Mouse (Mus musculus): ENCODE measurements at regions not wholly inside any gene's neighbourhood (a gene's known extent, or its start where the extent isn't known, plus 50 kb on each side); places are given as distances from the start of the nearest gene placed in this dataset.

- DNase-seq: no peak
These were observed 128.6 kb upstream of the Foxa2 start for GRCm38 (mm10) chr2:148175251-148175927.

DNA sequence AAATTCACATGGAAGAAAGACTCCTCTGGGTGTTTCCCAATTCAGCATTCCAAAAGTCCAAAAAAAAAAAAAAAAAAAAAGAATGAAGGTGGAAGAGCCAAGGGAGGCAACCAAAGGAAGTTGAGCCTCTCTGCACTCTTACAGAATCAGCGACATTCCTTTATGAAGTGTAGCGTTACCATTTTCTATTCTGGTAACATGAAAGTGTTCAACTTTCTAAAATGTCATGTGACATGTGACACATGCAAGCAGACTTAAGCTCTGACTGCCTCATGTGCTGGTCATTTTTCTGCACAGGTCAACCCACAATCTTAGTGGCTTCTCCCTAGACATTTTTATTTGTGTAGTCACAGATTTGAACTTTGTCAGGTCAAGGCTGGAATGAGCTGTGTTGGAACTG is 133.5 kb upstream of the Foxa2 start:
- DNase-seq: no peak

DNA sequence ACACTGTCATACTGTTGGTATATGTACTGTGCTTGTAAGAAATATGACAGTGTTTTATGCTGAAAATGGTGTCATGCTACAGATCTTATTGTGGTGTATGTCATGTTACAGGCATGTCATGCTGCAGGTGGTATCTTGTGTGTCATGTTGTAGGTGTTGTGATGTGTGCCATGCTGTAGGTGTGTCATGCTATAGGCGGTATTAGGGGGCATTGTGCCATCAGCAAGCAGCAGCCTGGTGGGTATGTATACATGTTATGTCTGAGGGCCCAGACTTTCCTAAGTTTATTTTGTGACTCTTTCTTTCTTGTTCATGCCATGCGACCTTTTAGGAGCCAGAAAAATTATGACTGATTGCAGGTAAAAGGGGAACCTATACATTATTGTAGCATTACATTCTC is 134.7 kb upstream of the Foxa2 start:
- no peak for DNase-seq

DNA sequence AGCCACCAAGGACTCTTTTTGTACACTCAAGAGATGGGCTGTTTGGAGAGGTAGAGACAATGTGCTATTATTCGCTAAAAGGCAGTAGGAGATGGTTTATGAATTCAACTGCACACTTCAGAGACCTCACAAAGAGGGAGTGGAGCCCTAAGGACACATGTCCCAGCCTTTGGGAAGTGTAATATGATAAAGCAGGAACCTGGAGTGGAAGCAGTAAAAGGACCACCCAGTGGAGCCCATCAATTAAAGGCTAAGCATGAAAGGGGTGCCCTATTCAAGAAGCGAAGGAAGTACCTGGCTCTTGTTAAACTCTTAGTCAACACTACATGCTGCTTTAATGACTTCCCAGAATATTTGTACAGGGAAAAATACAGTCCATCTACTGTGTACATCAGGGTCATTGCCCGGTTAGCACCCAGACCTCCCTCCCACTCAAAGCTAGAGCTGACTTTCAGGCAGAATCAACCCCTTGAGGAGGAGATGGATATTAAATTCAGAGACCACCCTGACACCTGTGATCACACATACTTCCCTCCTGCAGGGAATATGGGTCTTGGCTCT is 135.8 kb upstream of the Foxa2 start:
- DNase-seq: no peak

GRCm38 (mm10) chr2:148184801-148185212 is 138.0 kb upstream of the Foxa2 start:
- no peak for DNase-seq

- no peak for DNase-seq
These were observed 139.7 kb upstream of the Foxa2 start for GRCm38 (mm10) chr2:148186363-148186991.

DNA sequence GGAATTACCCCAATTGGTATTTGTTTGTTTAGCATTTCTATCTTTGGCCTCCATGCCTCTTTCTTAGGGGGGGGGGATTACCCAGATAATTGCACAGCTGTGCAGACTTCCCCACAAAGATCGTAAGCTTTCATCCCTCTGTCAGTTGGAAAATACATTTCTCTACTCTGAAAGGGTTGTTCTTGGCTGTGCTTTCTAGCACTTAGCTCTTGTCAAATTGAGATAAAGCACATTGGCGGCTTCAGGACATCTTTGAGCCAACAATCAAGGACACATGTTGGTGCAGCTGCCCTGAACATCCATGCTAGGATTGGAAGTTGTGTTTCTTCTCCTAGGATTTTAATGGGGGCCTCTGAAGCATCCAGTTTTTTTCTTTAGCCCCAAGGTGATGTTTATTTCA is 142.1 kb upstream of the Foxa2 start:
- DNase-seq: no peak

- no peak for DNase-seq
These were observed 142.5 kb upstream of the Foxa2 start for GRCm38 (mm10) chr2:148189287-148189686.

GRCm38 (mm10) chr2:148192946-148193345 is 146.2 kb upstream of the Foxa2 start:
- DNase-seq: peak; percentile 48

- DNase-seq: no peak
These were observed 150.7 kb upstream of the Foxa2 start for GRCm38 (mm10) chr2:148197375-148198015.

- no peak for DNase-seq
These were observed 159.9 kb upstream of the Foxa2 start for GRCm38 (mm10) chr2:148206633-148207032.

GRCm38 (mm10) chr2:148210813-148211212 is 164.0 kb upstream of the Foxa2 start:
- no peak for DNase-seq

DNA sequence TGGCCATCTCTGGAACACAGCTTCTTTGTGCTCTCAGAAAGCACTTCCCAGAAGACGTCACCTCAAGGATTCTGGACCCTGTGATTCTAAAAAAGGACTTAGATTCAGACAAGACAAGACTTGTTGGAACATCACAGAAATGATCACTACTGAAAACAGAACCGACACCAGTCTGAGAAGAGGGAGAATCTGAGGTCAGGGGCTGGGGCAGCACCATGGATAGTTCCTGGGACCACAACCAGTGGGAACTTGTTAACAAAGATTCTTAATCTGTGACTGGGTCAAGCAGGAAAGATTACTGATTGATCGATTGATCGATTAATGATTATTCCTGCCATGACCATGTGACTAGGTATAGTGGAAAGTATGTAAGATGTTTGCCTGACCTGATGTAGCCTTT is 170.4 kb upstream of the Foxa2 start:
- no peak for DNase-seq

DNA sequence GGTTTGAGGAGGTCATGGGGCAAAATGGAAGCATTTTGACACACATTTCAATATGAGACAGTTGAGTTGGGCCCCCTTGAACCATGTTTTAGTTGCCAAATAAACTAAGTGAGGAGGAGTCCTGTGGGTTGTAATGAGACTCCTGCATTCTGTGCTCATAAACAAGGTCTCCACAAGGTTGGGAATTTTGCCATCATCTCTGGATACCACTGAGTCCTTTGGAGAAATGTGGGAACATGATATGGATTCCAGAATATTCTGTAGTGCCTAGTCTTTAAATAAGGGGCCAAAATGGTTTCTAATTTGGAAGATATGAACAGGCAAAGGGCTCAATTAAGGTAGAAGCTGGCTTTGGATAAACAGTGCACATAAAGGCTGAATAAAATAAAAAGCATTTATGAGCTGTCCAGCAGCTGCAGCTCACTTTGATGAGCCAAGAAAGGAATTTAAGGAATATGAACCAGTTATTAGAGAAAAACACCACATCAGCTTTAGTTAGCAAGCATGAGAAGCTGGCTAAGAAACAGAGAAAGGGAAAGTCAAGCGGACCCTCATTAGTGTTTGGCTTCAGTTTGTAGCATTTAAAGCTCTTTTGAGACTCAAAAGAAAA is 161.3 kb upstream of the Sstr4 start:
- no peak for DNase-seq

- DNase-seq: no peak
These were observed 158.0 kb upstream of the Sstr4 start for GRCm38 (mm10) chr2:148237121-148237520.

DNA sequence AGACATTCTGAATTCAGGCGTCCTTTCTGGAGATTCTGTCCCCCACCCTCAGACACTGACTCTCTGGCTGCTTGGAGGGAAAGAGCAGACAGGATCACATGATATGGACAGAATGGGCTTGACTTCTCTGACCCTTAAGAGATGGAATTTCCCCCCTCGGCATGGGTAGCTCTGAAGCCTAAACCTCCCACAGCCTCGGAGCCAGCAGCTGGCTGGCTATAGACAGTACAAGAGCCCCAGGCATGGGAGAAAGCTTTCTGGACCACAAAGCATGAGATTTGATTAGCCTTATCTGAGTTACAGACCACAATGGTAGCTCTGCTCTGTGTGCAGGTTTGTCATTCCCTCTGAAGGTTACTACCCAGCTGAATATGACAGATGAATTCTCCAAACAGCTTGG is 156.1 kb upstream of the Sstr4 start:
- no peak for DNase-seq

GRCm38 (mm10) chr2:148242242-148242641 is 152.9 kb upstream of the Sstr4 start:
- DNase-seq: no peak

- DNase-seq: no peak
These were observed 149.6 kb upstream of the Sstr4 start for GRCm38 (mm10) chr2:148245575-148245974.

GRCm38 (mm10) chr2:148250902-148251301 is 144.2 kb upstream of the Sstr4 start:
- DNase-seq: no peak

GRCm38 (mm10) chr2:148255662-148256061 is 139.5 kb upstream of the Sstr4 start:
- DNase-seq: no peak

DNA sequence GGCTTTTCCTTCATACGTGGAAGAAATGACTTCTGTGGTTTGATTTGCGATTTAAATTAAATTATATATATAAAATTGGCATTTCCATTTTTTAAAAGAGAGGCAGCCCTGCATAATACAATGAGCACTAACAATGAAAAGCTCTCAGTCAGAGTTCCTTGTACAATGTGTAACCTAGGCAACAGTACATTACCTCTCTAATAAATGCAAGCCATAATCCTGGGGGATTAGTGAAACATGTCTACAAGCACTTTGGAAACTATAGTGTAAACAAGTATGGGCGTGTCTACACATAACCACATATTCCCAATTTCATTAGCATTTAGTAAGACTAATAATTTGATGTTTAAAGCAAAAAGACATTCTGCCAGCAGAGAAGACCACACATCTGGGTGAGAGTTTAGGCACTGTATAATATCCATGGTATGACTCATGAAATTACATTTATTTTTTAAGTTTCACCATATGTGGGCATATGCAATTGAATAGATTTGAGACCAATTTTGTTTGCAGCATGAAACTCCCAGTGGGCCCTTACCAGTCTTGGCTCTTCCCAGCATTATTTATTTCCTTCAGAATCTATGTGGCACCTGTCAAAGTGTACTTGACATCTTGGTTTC is 130.9 kb upstream of the Sstr4 start:
- no peak for DNase-seq

DNA sequence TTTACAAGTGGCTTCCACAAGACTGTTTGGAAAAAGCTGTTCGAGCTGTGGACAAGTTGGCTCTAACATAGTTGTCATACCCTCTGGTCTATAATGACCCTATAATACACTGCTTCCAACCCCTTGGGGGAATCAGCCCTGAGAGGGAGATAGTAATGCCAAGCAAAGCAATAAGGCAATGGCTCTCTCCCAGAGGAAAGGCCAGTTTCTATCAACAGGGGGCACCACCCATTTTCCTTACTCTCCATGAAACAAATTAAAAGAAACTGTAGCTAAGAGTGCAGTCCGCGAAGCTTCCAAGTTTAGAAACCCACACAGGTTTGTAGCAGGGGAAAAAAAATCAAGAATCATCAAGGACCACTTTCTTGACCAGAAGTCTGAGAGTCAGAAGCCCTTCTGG is 115.9 kb upstream of the Sstr4 start:
- peak; percentile 7 for DNase-seq

GRCm38 (mm10) chr2:148290326-148290725 is 104.8 kb upstream of the Sstr4 start:
- DNase-seq: no peak
